Mouse (Mus musculus): ENCODE results near the gene Dhx57. TPM values are rescaled to one million over a fixed set of nuclear protein-coding genes. Genes with fewer than 3 reads are reported as not detected.

Gene Dhx57
- polyA plus RNA-seq (2012; rRNA removed), result 5.0 and 5.3 TPM in 2 replicates

DNA sequence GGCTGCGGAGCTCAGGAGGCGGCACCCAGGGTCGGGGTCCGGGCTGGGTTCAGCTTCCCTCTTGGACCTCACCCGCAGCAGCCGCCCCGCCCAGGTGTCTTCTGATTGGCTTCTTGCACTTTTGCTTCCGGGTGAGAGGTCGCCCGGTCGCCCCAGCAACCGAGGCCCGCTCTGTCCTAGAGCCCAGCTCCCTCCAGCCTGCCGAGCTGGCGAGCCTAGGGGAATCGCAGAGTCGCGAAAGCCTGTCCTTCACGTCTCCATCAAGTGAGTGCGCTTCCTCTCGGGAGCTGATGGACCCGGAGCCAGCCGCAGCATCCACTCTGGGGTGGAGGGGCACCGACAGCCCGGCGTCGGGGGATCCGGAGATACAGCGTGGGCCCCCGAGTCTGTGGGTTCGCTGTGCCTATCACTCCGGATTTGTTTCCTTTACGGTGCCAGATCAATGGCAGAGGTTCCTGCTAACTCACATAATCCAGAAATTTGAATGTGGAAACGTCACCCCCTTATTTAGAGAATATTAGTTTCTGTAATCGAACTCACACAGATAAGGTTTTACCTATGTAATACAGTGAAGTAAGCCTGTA, at the start of gene Dhx57, which contains the start of gene Morn2:
Gene Dhx57 (minus strand): TSS at position 403 of the 584 bp plus-strand sequence.
Gene Morn2 (plus strand): TSS at position 130 of the 584 bp plus-strand sequence.
- peaks cover 4% of the 10 kb centered on the region for H3K4me1 ChIP-seq (ENCODE audit: control insufficient read depth, insufficient read depth, low read length)
- H3K27ac ChIP-seq (ENCODE audit: control insufficient read depth, insufficient read depth, low read depth, low read length), result peak within 1 kb of the TSS; percentile 55
- peak within 1 kb of the TSS; percentile 82 for H3K4me3 ChIP-seq (ENCODE audit: control insufficient read depth, low read depth, low read length)
- H3K36me3 ChIP-seq (ENCODE audit: control insufficient read depth, insufficient read depth, low read length), result no peaks in the 10 kb centered on the region
- TF ChIP-seq POLR2A (IDR thresholded peaks at IDR 0.05; ENCODE audit: control insufficient read depth, low read depth, low read length) (peak; percentile 88), CTCF (IDR thresholded peaks at IDR 0.05; ENCODE audit: control insufficient read depth, insufficient read depth, insufficient replicate concordance, low read depth, low read length) (no peak)
- no peaks in the 10 kb centered on the region for H3K27me3 ChIP-seq (ENCODE audit: control insufficient read depth, insufficient read depth, low read length)

- no peak overlapping the region for H3K4me3 ChIP-seq (ENCODE audit: control insufficient read depth, low read depth, low read length)
- no peaks in the 10 kb centered on the region for H3K4me1 ChIP-seq (ENCODE audit: control insufficient read depth, insufficient read depth, low read length)
- TF ChIP-seq CTCF (IDR thresholded peaks at IDR 0.05; ENCODE audit: control insufficient read depth, insufficient read depth, insufficient replicate concordance, low read depth, low read length), result peak; percentile 21; the same call in 1 of the 2 replicates
- TF ChIP-seq POLR2A (IDR thresholded peaks at IDR 0.05; ENCODE audit: control insufficient read depth, low read depth, low read length), result no peak
- no peak overlapping the region for H3K27ac ChIP-seq (ENCODE audit: control insufficient read depth, insufficient read depth, low read depth, low read length)
- no peaks in the 10 kb centered on the region for H3K36me3 ChIP-seq (ENCODE audit: control insufficient read depth, insufficient read depth, low read length)
- H3K27me3 ChIP-seq (ENCODE audit: control insufficient read depth, insufficient read depth, low read length), result no peaks in the 10 kb centered on the region
These were observed 42.1 kb upstream of the Dhx57 start for GRCm38 (mm10) chr17:80332386-80332785.

DNA sequence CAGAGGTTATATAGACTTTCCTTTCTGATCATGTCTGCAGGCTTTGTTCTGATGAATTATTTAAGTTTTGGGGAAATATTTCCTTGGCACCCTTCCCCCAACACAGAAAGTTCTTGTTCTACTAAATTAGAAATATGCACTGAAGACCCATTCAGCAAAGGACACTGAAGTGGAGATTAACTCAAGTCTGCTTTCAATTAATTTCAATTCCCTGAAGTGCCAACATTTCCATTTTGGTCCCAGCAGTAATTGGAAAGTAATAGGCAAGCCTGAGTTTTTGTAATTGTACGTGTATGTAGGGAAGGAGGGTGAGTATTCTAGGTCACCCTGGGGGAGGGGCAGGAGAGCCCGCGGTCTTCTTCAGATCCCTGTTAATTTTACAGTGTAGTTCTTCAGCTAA, 36.2 kb upstream of the Dhx57 start:
- TF ChIP-seq CTCF (IDR thresholded peaks at IDR 0.05; ENCODE audit: control insufficient read depth, insufficient read depth, insufficient replicate concordance, low read depth, low read length) (no peak), POLR2A (IDR thresholded peaks at IDR 0.05; ENCODE audit: control insufficient read depth, low read depth, low read length) (no peak)
- Histone ChIP-seq H3K27ac (ENCODE audit: control insufficient read depth, insufficient read depth, low read depth, low read length) (no peak overlapping the region), H3K4me3 (ENCODE audit: control insufficient read depth, low read depth, low read length) (no peak overlapping the region)

DNA sequence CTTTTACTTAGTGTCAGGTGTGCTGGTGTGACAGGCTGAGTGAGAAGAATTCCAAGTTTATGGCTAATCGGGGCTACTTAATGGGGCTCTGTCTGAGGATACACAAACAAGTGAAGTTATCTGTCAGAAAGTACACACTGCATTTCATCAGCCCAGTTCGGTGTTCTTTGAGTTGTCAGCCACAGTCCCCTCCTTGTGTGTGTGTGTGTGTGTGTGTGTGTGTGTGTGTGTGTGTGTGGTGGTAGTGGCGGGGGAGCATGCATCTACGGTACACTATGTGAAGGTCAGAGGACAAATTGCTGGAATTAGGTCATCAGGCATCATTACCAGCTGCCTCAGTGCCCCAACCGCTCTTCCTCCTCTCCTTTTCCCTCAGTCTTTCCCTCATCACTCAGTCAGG, 35.2 kb upstream of the Dhx57 start:
- no peak overlapping the region for H3K27ac ChIP-seq (ENCODE audit: control insufficient read depth, insufficient read depth, low read depth, low read length)
- H3K4me1 ChIP-seq (ENCODE audit: control insufficient read depth, insufficient read depth, low read length), result no peaks in the 10 kb centered on the region
- no peaks in the 10 kb centered on the region for H3K36me3 ChIP-seq (ENCODE audit: control insufficient read depth, insufficient read depth, low read length)
- TF ChIP-seq POLR2A (IDR thresholded peaks at IDR 0.05; ENCODE audit: control insufficient read depth, low read depth, low read length) (no peak), CTCF (IDR thresholded peaks at IDR 0.05; ENCODE audit: control insufficient read depth, insufficient read depth, insufficient replicate concordance, low read depth, low read length) (no peak)
- H3K4me3 ChIP-seq (ENCODE audit: control insufficient read depth, low read depth, low read length), result no peak overlapping the region
- H3K27me3 ChIP-seq (ENCODE audit: control insufficient read depth, insufficient read depth, low read length), result no peaks in the 10 kb centered on the region

More for the DNA sequence above, 36.2 kb upstream of the Dhx57 start:
- H3K27me3 ChIP-seq (ENCODE audit: control insufficient read depth, insufficient read depth, low read length), result no peaks in the 10 kb centered on the region
- H3K4me1 ChIP-seq (ENCODE audit: control insufficient read depth, insufficient read depth, low read length), result no peaks in the 10 kb centered on the region
- no peaks in the 10 kb centered on the region for H3K36me3 ChIP-seq (ENCODE audit: control insufficient read depth, insufficient read depth, low read length)

DNA sequence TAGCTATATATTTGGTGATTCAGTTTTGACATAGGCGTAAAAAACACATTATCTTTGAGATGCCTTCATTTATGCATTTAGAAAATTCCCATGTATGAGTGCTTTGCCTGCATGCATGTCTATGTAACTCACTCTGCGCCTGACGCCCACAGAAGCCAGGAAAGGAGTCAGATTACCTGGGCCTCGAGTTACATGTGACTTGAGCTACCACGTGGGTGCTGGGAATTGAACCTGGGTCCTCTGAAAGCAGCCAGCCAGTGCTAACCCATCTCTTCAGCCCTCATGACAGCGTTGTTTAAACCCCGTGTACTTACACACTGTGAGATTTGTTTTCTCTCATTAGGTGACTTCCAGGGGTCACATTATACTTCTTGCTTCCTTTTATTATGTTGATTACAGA, 34.2 kb upstream of the Dhx57 start:
- Histone ChIP-seq H3K4me3 (ENCODE audit: control insufficient read depth, low read depth, low read length) (no peak overlapping the region), H3K36me3 (ENCODE audit: control insufficient read depth, insufficient read depth, low read length) (no peaks in the 10 kb centered on the region), H3K27me3 (ENCODE audit: control insufficient read depth, insufficient read depth, low read length) (no peaks in the 10 kb centered on the region), H3K27ac (ENCODE audit: control insufficient read depth, insufficient read depth, low read depth, low read length) (no peak overlapping the region), H3K4me1 (ENCODE audit: control insufficient read depth, insufficient read depth, low read length) (no peaks in the 10 kb centered on the region)
- TF ChIP-seq POLR2A (IDR thresholded peaks at IDR 0.05; ENCODE audit: control insufficient read depth, low read depth, low read length) (no peak), CTCF (IDR thresholded peaks at IDR 0.05; ENCODE audit: control insufficient read depth, insufficient read depth, insufficient replicate concordance, low read depth, low read length) (no peak)

GRCm38 (mm10) chr17:80323658-80324057, 33.4 kb upstream of the Dhx57 start:
- no peaks in the 10 kb centered on the region for H3K36me3 ChIP-seq (ENCODE audit: control insufficient read depth, insufficient read depth, low read length)
- no peak for TF ChIP-seq POLR2A (IDR thresholded peaks at IDR 0.05; ENCODE audit: control insufficient read depth, low read depth, low read length)
- no peak for TF ChIP-seq CTCF (IDR thresholded peaks at IDR 0.05; ENCODE audit: control insufficient read depth, insufficient read depth, insufficient replicate concordance, low read depth, low read length)
- no peaks in the 10 kb centered on the region for H3K27me3 ChIP-seq (ENCODE audit: control insufficient read depth, insufficient read depth, low read length)
- no peak overlapping the region for H3K27ac ChIP-seq (ENCODE audit: control insufficient read depth, insufficient read depth, low read depth, low read length)
- no peaks in the 10 kb centered on the region for H3K4me1 ChIP-seq (ENCODE audit: control insufficient read depth, insufficient read depth, low read length)
- H3K4me3 ChIP-seq (ENCODE audit: control insufficient read depth, low read depth, low read length), result no peak overlapping the region

GRCm38 (mm10) chr17:80323015-80323414, 32.7 kb upstream of the Dhx57 start:
- TF ChIP-seq CTCF (IDR thresholded peaks at IDR 0.05; ENCODE audit: control insufficient read depth, insufficient read depth, insufficient replicate concordance, low read depth, low read length) (no peak), POLR2A (IDR thresholded peaks at IDR 0.05; ENCODE audit: control insufficient read depth, low read depth, low read length) (no peak)
- H3K4me1 ChIP-seq (ENCODE audit: control insufficient read depth, insufficient read depth, low read length), result no peaks in the 10 kb centered on the region
- no peaks in the 10 kb centered on the region for H3K27me3 ChIP-seq (ENCODE audit: control insufficient read depth, insufficient read depth, low read length)
- no peak overlapping the region for H3K4me3 ChIP-seq (ENCODE audit: control insufficient read depth, low read depth, low read length)
- H3K27ac ChIP-seq (ENCODE audit: control insufficient read depth, insufficient read depth, low read depth, low read length), result no peak overlapping the region
- no peaks in the 10 kb centered on the region for H3K36me3 ChIP-seq (ENCODE audit: control insufficient read depth, insufficient read depth, low read length)
